Mouse (Mus musculus) cerebellum, postnatal 14 days (tissue): ENCODE results near the gene Fibin.

Source experiments
- DNase-seq, 2 experiments: peaks; one replicate each; pipeline ENCODE4 v3.0.0; 2021; ENCODE audit warnings: mixed read lengths in 2 of 2

Gene Fibin

DNA sequence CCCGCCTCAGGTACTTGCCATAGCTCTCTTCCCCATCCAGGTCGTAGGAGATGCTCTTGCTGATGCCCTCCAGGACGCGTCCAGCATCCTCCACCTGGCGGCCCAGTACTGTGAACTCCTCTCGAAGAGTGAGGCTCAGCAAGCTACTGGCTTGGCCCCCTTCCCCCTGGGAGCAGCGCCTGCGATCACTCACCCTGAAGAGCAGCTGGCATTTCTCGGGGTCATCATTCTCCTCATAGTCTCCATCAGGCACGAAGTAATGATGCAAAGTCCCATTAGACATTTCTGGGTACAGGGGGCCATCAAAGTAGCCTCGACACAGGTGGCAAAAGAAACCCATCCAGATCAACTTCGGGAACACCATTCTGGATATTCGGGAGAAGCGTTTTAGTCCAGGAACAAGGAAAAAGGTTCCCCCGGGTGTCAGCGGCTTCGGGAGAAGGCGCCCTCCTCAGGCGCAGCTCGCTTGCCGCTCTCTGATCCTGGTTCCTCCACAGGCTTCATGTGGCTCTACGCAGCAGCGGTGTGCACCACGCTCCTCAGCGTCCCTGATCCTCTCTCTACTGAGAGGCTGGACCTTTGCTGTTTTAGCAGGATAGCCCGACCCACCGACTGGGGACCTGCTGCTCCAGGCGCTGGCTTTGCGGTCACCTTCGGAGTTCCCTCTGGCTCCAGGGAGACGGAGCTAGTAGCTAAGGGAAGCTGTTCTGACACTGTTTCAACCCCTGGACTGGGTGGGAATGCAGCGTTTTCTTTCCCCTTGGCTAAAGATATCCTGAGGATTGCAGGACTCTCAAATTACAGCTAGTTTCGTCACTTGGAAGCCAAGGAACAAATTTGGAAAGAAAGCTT is at the start of gene Fibin:
Fibin (minus strand) TSS at position 752 of the 852 bp plus-strand sequence.
- peak; percentile 32 to 49 for DNase-seq

DNA sequence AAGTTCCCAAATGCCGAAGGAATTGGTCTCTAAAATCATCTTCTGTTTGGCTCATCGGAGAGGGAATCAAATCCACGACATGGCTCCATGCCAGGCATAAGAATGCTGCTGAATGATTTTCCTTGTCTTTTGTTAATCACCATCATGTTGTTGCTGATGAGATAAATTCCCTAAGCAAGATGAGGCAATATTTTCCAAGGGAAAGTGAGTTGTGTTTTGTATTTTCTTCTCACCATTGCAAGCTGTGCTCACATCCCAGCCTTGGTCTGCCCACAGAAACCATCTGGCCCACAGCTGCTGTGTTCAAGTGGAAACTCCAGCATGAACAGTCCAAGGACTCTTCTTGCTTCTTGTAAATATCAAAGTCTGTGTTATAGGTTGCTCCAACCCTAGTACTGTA is 48.4 kb upstream of the Fibin start:
- peak in 1 of 2 experiments; percentile 6 for DNase-seq

DNA sequence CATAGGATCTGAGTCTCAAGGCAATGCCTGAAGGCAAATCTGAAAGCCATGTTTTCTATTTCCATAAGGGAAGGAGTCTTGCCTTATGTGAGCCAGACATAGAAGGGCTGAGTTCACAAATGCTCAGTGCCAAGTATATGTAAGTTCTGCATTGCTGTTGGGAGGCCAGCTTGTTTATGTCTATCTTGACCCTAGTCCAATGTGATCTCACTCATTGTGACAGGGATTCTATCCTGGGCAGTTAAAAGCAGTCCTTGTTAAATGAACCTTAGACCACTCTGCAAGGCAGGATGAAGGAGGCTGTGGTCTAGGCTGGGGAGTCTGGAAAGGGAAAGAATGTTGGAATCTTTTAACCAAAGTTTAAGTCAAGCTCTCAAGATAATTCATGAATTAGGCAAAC is 45.8 kb upstream of the Fibin start:
- DNase-seq = no peak

DNA sequence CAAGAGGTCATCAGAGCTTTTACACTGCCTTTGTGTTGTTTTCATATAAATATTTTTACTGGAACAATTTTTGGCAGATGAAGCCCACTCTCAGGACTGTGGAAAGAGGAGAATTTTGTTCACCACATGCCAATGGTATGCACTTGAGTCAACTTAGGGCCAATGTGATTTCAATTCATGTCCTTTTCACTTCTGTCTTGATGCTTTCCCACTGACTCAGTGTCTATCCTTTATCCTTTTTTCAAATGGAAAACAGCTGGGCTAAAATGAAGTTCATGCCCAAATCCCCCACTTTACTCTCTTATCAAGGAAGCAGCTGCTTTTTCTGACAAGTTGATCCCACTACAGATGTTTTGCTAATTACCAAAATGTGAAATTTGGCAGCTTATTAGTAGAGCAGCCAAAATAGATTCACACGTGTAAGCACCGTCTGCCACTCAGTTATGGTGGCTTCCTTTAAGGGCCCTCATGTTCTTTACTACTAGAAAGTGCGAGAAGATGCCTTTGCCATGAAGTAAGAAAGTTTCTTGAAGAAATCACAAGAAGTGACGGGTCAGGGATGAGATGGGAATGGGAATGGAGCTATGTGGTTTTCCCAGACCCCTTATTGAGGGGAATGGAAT is 29.8 kb upstream of the Fibin start:
- DNase-seq = no peak

DNA sequence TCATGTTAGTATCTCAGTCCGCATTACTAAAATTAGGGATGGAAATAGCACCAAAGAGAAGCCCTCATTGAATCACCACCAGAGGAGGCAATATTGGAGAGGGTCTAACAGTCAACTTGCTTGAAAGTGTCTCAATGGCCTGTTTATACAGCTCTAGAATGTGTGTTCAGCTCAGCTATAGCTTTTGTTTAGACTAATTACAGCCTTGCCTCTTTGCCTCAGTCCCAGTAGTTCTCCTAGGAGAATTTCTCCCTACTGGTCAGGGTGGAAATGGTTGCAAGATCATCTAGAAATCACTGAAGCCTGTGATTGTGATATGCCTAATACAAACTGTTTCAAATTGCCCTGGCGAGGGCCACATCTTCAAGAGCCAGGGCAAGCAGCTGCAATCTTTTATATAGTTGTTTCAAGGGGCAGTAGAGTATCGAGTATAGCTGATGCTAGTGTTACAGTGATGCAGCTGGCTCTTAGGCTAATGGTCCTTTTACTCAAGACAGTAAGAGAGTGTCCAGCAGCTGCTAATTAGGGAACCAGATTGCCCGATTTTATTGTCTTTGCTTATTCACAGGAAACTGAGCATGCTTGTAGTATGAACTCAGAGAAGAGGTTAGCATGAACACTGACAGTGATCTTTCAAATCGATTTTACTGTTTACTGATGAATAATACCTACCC is 27.9 kb upstream of the Fibin start:
- no peak for DNase-seq

DNA sequence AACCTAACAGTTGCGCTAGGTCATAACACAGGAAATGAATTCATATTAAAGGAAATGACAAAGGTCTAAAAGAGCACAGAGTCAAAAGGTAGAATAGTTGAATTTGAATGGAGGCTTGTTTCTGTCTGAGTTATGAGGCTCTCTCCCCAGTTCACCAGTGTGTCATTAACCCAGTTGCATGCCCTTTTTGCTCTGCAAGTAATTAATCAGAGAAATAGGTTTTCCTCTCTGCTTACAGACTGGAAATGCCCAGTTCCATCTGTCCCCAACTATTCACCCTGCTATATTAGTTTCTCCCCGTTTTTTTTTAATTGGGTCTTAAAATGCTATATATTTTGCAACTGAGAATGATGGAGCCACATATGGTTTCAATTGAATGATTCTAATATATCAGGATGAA is 16.8 kb upstream of the Fibin start:
- DNase-seq = no peak

DNA sequence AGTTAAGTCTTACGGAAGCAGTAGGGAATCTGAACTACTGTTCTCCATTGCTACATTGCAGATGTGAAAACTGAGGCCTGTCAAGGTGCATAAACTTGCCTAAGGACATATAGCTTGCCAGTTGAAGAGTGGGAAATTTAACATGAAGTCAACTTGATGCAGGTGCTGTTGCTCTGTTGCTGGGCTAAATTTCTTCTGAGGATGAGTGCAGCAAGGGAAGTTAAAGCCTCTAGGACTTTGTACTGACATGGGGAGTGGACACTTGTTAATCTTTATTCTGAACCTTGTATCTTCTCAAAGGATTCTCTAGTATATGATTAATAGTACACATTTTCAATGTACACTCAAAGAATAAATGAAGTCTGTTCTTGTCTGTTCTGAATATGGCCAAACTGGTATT is 13.7 kb upstream of the Fibin start:
- DNase-seq = no peak

DNA sequence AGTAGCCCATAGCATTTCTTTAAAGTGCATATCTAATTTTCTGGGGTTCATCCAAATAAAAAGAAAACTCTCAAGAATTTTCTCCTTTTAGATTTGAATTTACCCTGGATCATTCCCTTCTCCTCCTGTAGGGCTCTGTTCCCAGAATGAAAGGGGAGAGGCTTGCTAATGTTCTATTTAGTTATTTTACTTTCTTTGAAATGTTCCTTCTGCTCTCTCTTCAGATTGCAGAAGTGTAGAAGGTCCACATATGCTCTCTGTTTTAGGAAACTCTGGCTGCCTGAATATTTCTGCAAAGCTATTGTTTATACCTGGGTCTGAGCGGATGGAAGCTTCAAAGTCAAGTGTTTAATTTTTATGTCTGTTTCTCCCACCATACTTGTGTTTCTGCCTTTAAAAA is 12.5 kb upstream of the Fibin start:
- DNase-seq = no peak

DNA sequence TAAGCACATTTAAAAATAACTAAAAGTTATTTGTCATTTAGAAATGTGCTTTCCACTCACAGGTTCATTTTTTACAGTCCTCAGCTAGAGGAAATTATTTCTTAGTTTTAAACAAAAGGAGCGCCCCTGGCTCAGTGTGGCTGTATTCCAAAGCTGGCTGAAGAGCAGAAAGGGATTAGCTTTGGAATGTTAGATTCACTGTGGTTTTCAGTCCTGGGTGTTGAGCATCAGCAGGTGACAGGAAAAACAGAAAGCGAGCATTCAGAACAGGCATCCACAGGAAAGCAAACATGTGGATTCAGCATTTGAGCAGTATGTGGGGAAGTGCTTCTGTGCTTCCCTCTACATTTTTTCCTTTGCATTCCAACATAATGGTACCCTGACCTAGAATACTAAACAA is 10.2 kb upstream of the Fibin start:
- DNase-seq = no peak

DNA sequence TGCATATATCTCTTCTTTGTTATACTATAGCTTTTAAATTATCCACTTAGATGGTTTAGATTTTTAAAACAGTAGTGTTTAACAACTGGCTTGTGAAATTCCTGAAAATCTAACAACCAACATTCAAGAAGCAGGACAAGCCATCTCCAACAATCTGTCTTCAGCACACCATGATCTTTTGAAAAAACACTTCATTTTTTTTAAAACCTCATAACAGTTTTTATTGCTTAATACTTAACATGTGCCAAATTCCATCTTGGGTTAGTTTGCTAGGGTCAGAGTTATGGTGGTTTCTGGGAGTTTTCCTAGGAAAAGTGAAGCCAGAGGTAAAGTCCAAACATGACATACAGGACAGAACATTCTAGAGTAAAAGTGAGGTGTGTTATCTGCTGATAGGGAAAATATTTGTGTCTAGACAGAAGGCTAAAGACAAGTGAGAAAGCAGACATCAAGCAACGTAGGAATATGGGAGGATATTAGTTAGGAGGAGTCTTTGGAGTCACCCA is 4.5 kb upstream of the Fibin start:
- no peak for DNase-seq

DNA sequence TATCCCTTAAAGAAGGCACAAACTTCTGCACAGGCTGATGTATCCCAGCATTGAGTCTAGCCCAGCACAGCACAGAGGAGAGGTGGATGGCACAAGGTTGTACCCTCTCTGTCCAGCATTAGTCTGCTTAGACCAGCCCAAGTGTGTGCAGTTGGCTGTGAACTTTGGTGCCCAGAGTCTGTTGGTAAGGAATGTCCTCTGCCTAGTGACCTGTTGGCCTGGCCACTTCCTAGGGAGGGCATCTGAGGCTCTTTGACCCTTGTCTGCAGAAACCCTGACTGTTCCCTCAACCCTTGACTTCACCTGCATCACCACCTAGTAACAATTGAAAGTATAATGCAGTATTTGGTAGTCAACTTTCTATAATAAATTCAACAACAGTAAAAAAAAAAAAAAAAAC is 2.4 kb upstream of the Fibin start:
- no peak for DNase-seq

DNA sequence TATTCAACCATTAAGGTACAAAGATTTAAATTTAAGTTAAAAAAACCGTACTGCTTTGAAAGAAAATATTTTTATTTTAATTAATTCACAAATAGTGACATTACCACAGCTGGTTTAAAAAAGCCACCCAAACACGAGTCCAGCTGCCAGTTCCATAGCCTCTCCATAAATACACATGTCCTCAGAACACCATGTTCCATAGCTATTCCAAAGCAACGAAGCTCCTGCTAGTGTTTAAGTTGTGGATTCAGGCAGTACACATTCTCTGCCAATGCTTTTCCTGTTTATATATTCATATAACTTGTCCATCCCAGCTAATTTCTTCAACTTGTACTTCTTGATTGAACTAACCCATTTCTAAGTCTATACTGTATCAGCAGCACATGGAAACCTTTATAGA is 872 bp upstream of the Fibin start:
- DNase-seq = no peak

DNA sequence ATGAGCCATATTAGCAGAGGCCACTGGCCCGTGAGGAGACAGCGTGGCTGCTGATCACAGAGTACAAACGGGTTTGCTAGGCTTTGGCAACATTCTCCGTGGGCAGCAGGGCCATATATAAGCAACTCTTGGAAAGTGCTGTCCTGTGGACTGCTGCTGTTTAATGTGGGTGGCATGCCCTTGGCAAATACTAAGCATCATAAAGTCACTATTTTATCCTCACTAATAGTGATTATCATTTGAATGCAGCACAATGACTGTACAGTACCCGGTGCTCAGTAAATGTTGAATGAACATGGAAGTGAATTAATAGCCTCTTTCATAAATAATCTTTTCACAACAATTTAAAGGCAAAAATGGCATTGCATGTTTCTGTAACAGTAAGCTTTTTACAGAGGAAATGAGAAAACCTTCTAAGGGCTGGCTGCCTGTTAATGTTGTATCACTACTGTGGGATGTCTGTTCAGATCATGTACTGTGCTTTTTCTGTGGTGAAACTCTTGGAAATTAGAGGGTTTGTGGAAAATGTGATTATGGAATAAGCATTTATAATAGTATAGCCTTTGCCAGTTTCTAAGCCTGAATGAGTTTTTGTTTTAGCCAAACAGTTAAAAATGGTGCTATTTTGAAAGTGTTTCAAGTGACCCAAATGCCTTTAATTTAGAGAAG is 9.5 kb downstream of the Fibin start:
- no peak for DNase-seq

DNA sequence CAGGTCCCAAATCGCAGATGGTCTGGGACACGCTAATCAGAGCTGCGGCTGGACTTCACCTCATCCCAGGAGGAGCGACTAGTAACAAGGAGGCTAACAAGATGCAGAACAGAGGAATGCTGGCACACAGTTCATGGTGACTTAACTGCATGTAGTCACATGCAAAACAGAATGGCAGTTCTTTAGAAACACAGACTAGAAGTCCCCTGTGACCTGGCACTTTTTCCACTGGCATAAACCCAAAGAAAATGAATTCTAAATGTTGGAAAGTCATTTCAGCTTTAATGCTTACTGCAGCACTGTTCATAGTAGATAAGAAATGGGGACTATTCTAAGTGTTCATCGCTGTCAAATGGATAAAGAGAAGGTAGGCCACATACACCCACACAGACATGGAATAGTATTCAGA is 11.1 kb downstream of the Fibin start:
- DNase-seq = no peak

DNA sequence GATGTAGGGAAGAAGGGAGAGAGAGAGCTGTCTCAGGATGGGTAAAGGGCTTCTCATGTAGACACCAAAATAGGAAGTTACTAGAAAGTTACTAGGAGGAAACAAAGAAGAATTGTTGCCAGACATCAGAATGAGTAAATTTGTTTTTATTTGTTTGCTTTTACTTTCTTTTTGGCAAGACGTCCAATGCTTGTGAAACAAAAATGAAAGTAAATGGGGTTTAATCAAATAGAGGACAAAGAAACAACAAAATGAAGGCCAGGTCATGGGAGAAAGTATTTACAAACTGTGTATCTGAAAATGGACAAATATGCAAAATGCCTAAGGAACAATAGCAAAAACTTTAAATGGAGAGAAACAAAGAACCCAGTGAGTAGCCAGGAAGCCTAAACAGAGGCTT is 11.6 kb downstream of the Fibin start:
- no peak for DNase-seq

DNA sequence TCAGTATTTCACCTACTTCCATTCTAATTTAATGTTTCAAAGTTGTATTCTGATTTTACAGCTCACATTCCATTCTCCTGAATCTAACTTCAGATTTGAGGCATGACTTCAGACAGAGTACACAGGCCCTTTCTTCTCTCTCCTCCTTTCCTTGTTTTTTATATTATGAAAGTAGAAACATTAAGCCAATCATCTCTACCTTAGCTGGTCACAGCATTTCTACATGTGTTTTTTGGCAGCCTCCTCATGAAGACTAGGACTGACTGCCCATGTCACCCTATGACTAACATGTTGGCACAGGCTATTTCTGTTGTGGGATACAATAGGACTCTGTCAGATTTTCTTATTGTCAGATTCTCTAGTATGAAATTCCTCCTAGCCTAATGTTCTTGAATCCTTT is 34.0 kb downstream of the Fibin start:
- DNase-seq = no peak

DNA sequence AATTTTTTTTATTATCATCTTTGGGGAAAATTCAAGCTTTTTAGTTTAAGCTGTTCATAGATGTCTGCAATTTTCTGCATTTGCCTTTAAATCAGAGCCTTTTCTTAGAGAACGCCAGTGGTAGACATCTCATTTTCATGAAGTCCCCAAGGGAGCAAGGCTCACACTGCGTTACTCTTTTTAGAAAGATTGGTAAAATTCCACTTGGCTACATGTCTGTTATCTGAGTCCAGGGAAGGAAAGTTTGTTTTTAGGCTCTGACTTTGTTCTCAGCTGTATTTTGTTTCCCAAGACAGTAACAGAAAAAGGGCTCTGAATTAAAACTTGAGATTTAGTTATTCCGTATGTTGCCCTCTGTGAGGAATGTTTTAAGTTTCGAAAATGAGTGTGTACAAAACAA is 43.0 kb downstream of the Fibin start:
- DNase-seq = no peak

DNA sequence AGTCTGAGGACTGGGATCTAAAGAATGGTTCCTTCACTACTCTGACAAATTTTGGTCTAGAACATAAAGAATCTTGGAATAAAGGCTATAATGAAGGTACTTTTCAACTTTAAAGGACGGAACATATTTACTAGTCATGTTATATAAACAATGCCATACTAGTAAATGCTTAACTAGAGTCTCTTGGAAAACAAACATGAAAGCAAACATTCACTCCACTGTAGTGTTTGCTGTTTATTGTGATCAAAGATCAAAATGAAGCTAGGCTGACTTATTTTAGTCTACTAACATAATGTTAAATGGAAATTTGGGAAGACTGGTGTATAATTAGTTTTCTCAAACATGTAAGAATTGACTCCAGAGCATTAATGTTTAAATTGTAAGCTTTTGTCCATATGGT is 43.7 kb downstream of the Fibin start:
- no peak for DNase-seq

DNA sequence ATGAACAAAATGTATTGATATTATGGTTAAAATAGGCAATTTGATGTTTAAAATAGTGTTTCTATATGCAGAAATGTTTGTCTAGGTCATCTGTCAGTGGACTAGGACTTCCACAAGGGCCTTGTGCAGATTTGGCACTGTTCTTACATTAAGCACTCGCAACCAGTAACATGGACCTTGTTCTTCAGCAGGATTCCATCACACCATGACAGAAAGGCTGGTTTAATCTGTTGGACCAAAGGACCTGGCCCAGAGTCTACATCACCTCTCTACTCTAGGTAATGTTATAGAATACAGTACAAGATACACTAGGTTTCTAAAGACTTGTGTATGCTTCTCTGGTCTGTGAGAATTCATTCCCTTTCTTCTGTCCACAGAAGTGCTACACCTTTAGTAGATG is 44.3 kb downstream of the Fibin start:
- no peak for DNase-seq

DNA sequence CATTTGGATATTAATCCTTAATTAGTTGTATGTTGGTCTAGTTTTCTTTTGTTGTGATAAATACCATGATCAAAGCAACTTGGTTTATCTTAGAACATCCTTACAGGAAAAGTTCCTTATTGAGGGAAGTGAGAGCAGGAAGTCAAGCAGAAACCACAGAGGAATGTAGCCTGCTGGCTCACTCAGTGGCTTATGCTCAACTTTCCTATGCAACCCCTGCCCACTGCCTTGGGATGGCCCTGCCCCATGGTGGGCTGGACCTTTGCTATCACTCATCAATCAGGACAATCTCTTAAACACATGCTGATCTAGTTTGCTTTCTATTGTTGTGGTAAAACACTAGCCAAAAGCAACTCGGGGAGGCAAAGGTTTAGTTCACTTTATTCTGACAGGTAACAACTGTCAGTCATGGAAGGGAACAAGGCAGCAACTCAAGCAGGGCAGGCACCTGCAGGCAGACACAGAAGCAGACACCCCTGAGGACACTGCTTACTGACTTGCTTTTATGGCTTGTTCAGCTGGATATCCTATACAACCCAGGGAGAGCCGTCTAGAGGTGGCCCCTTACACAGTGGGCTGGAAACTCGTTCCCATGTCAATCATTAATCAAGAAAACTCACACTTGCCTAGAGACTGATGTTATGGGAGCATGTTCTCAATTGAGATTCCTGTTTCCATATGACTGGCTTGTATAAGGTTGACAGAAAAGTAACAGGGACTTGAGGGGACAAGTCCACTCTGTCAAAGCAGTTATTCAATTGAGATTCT is 46.7 kb downstream of the Fibin start:
- no peak for DNase-seq

DNA sequence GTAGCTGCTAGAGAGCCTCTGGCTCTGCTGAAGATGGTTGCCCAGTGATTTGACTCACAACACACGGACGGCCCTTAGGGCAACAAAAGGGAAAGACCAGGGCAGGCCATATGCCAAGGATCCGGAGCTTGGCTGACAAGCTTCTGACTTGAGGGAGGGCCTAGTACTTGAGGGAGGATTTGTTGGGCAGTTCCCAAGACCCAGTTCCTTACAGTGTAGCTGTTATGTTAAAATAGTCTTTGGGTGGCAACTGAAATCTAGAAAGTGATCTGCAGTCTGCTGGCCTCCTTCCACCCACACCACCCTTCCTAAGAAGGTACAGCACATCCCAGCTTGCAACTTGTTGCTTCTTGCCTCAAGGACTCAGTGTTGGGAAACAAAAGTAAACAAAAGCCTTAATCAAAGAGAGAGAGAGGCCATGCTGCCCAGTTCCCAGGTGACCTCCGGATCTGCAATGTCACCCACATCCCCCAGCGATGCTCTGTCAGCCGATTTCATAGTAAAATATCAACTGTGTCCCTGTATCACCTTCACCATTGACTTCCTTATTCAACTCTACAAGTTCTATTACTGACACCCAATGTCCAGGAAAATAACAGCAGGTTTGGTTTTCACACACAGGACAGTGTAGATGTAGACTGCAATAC is 48.4 kb downstream of the Fibin start, which contains the start of gene Bbox1:
Bbox1 (minus strand) TSS at position 52 of the 647 bp plus-strand sequence.
- DNase-seq = peak; percentile 14 to 26

DNA sequence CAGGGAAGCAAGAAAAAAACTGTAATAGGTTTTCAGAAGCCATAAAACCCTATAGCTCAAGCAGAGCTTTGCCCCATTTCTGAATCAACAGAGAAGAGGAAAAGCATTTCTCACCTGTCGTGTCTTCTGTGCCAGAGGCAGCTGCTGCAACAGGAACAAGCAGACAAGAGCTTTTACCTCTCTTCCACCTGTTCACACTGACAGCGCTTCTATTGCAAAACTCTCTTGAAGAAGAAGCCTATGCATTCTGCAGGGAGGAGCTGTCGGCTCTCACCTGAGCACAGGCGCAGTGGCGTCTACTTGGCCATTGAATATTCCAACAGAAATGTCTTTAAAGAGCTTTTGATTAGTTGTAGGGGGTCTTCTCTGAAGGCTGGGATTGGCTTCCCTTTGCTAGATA is 48.9 kb downstream of the Fibin start:
- DNase-seq = no peak
